Mouse (Mus musculus): ENCODE measurements at regions not wholly inside any gene's neighbourhood (a gene's known extent, or its start where the extent isn't known, plus 50 kb on each side); places are given as distances from the start of the nearest gene placed in this dataset.

DNA sequence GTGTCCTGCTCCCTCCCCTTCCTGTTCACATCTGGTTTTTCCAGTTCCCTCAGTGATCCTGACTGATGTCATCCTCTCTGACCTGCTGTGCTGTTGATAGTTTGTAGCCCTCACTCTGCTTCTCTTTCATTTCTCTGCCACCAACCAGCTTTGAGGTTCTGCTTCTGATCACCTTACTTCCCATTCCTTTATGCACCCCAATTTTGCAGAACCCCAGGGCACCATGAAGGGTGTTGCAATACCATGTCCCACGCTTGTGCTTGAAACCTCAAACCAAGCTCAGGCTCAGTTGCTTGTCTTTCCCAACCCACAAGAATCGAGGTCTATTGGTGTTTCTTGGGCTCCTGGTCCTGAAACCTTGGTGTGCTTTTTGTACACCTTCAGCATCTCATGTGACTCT is 93.3 kb downstream of the Edn1 start:
- TF ChIP-seq POLR2A (IDR thresholded peaks at IDR 0.05; ENCODE audit: control insufficient read depth, extremely low read depth, insufficient read depth, low read length, poor library complexity) (no peak), CTCF (IDR thresholded peaks at IDR 0.05; ENCODE audit: borderline replicate concordance, control insufficient read depth, extremely low read depth, insufficient read depth, low read length, poor library complexity) (no peak)
